Mouse (Mus musculus) adrenal gland, postnatal 25 days (tissue): Measurements from ENCODE around the gene Psmb8. TPM values are rescaled to one million over a fixed set of nuclear protein-coding genes. Genes with fewer than 3 reads are reported as not detected.
A peak's percentile ranks its signal among the peaks of the same experiment; 100 is the strongest.

Source experiments
- DNase-seq: peaks from one replicate; pipeline ENCODE4 v3.0.0; 2021; ENCODE audit warnings: mixed read lengths
- total RNA-seq: library from RNA; stranded (reverse); gene quantifications from 2 replicates; pipeline ENCODE4 v1.2.3, GENCODE M21; 2021

Gene Psmb8
- total RNA-seq, 1 experiment from 2014 or later, result 23.5 TPM

- no peak for DNase-seq
Measured at GRCm38 (mm10) chr17:34193468-34193867, 4.1 kb upstream of the Psmb8 start.

GRCm38 (mm10) chr17:34194723-34195122 is 2.8 kb upstream of the Psmb8 start:
- DNase-seq, result no peak

GRCm38 (mm10) chr17:34196491-34196890 is 1.0 kb upstream of the Psmb8 start:
- DNase-seq, result no peak

GRCm38 (mm10) chr17:34197904-34198520 is 491 bp downstream of the Psmb8 start:
- DNase-seq, result peak; percentile 37

- DNase-seq, result no peak
Measured at GRCm38 (mm10) chr17:34198521-34198912, 996 bp downstream of the Psmb8 start.

GRCm38 (mm10) chr17:34199050-34199619 is 1.6 kb downstream of the Psmb8 start:
- no peak for DNase-seq

- DNase-seq, result no peak
Measured at GRCm38 (mm10) chr17:34200047-34200446, 2.5 kb downstream of the Psmb8 start.

- DNase-seq, result no peak
Measured at GRCm38 (mm10) chr17:34200772-34201505, 3.4 kb downstream of the Psmb8 start.

GRCm38 (mm10) chr17:34201506-34202055 is 4.1 kb downstream of the Psmb8 start:
- DNase-seq, result no peak

- DNase-seq, result no peak
Measured at GRCm38 (mm10) chr17:34202760-34203442, 5.4 kb downstream of the Psmb8 start.

- DNase-seq, result no peak
Measured at GRCm38 (mm10) chr17:34203444-34203843, 5.9 kb downstream of the Psmb8 start, which contains the start of gene Tap2. TSS of gene Tap2 (plus strand) at chr17:34203527.

- peak; percentile 90 for DNase-seq
Measured at GRCm38 (mm10) chr17:34204303-34205010, 6.9 kb downstream of the Psmb8 start.

GRCm38 (mm10) chr17:34205021-34205745 is 7.7 kb downstream of the Psmb8 start:
- DNase-seq, result peak; percentile 44

GRCm38 (mm10) chr17:34205746-34206176 is 8.2 kb downstream of the Psmb8 start:
- DNase-seq, result no peak

GRCm38 (mm10) chr17:34206731-34207130 is 9.2 kb downstream of the Psmb8 start:
- no peak for DNase-seq

GRCm38 (mm10) chr17:34207456-34207855 is 9.9 kb downstream of the Psmb8 start:
- DNase-seq, result no peak

- no peak for DNase-seq
Measured at GRCm38 (mm10) chr17:34207866-34208265, 10.3 kb downstream of the Psmb8 start.

- no peak for DNase-seq
Measured at GRCm38 (mm10) chr17:34208421-34208820, 10.9 kb downstream of the Psmb8 start.

- no peak for DNase-seq
Measured at GRCm38 (mm10) chr17:34209680-34210079, 12.2 kb downstream of the Psmb8 start.

GRCm38 (mm10) chr17:34210599-34210998 is 13.1 kb downstream of the Psmb8 start:
- DNase-seq, result peak; percentile 35

GRCm38 (mm10) chr17:34211746-34212365 is 14.3 kb downstream of the Psmb8 start:
- DNase-seq, result no peak
